Mouse (Mus musculus) heart, postnatal 0 days (tissue): ENCODE results near the gene Dph5.

ENCODE experiments used
- CTCF ChIP-seq: IDR thresholded peaks from 2 replicates; pipeline ENCODE4 v1.5.1; 2016; ENCODE audit warnings: antibody characterized with exemption, control low read depth, low read depth
- EP300 ChIP-seq: IDR thresholded peaks from 2 replicates; pipeline ENCODE4 v1.6.1; 2016; ENCODE audit warnings: antibody characterized with exemption, low read depth

DNA sequence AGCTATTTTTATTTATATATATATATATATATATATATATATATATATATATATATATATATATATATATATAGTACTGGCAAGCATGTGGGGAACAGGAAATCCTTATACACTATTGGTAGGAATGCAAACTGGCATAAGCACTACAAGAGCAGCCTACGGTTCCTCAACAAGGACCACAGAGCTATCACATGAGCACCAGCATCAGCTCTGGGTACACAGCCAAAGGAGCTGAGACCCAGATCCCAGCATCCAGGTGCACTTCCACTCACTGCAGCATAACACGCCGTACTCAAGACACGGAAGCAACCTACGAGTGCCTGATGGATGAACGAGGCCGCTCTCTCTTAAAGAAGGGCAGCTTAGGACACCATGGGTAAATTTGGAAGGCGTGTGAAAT is 95.6 kb downstream of the Dph5 start:
- TF ChIP-seq EP300 (no peak), CTCF (no peak)
